Mouse (Mus musculus): Measurements from ENCODE around the gene 4930404N11Rik. TPM values are rescaled to one million over a fixed set of nuclear protein-coding genes. Genes with fewer than 3 reads are reported as not detected.

4930404N11Rik gene
- total and polyA plus RNA-seq, 3 experiments = 0.52 to 1.2 TPM; not detected in 1

- Histone ChIP-seq H3K4me1 (ENCODE audit: insufficient read depth, low read depth, low read length) (peaks cover 50% of the 10 kb centered on the region), H3K9me3 (replicated peaks) (peaks cover 8% of the 10 kb centered on the region; the same call in 1 of the 2 replicates), H3K36me3 (replicated peaks) (peaks cover 40% of the 10 kb centered on the region), H3K27me3 (ENCODE audit: insufficient read depth, low read length) (peaks cover 18% of the 10 kb centered on the region), H3K4me3 (ENCODE audit: low read depth, low read length) (peak overlapping the region; percentile 41; the same call in 1 of the 2 replicates)
- ATAC-seq (ENCODE audit: extremely low read depth, insufficient number of reproducible peaks, low FRiP score, poor library complexity, severe bottlenecking) (no peak), DNase-seq (ENCODE audit: low spot score) (no peak)
- TF ChIP-seq GATA1 (IDR thresholded peaks at IDR 0.05; ENCODE audit: borderline replicate concordance, low read length) = no peak
- no peak for TF ChIP-seq CTCF (IDR thresholded peaks at IDR 0.05; ENCODE audit: low read depth, low read length)
- no peak for TF ChIP-seq GATA2 (IDR thresholded peaks at IDR 0.05; ENCODE audit: borderline replicate concordance, low read depth, low read length)
- TF ChIP-seq POLR2AphosphoS5 (IDR thresholded peaks at IDR 0.05; ENCODE audit: insufficient replicate concordance, low read depth, low read length) = no peak
- no peak for TF ChIP-seq TAL1 (conservative IDR thresholded peaks at IDR 0.05; ENCODE audit: low read depth, low read length)
Measured at GRCm38 (mm10) chr10:81346453-81347067, 19.1 kb downstream of the 4930404N11Rik start.

- no peak for ATAC-seq (ENCODE audit: extremely low read depth, insufficient number of reproducible peaks, low FRiP score, poor library complexity, severe bottlenecking)
Measured at GRCm38 (mm10) chr10:81345162-81345534, 20.5 kb downstream of the 4930404N11Rik start.

GRCm38 (mm10) chr10:81344421-81345161 lies 21.0 kb downstream of the 4930404N11Rik start:
- no peak for DNase-seq (ENCODE audit: low spot score)
- H3K36me3 ChIP-seq (replicated peaks) = peaks cover 40% of the 10 kb centered on the region
- TF ChIP-seq GATA1 (IDR thresholded peaks at IDR 0.05; ENCODE audit: borderline replicate concordance, low read length) = no peak
- TF ChIP-seq TAL1 (conservative IDR thresholded peaks at IDR 0.05; ENCODE audit: low read depth, low read length) = no peak
- TF ChIP-seq CTCF (IDR thresholded peaks at IDR 0.05; ENCODE audit: low read depth, low read length) = no peak
- TF ChIP-seq GATA2 (IDR thresholded peaks at IDR 0.05; ENCODE audit: borderline replicate concordance, low read depth, low read length) = no peak
- no peak for TF ChIP-seq POLR2AphosphoS5 (IDR thresholded peaks at IDR 0.05; ENCODE audit: insufficient replicate concordance, low read depth, low read length)
- no peak for ATAC-seq (ENCODE audit: extremely low read depth, insufficient number of reproducible peaks, low FRiP score, poor library complexity, severe bottlenecking)
- H3K9me3 ChIP-seq (replicated peaks) = peaks cover 8% of the 10 kb centered on the region; the same call in 1 of the 2 replicates
- peaks cover 54% of the 10 kb centered on the region for H3K4me1 ChIP-seq (ENCODE audit: insufficient read depth, low read depth, low read length)
- H3K4me3 ChIP-seq (ENCODE audit: low read depth, low read length) = no peak overlapping the region
- peaks cover 18% of the 10 kb centered on the region for H3K27me3 ChIP-seq (ENCODE audit: insufficient read depth, low read length)

More at GRCm38 (mm10) chr10:81345162-81345534, 20.5 kb downstream of the 4930404N11Rik start:
- no peak for TF ChIP-seq GATA1 (IDR thresholded peaks at IDR 0.05; ENCODE audit: borderline replicate concordance, low read length)
- no peak for TF ChIP-seq GATA2 (IDR thresholded peaks at IDR 0.05; ENCODE audit: borderline replicate concordance, low read depth, low read length)
- TF ChIP-seq CTCF (IDR thresholded peaks at IDR 0.05; ENCODE audit: low read depth, low read length) = no peak
- no peak for TF ChIP-seq POLR2AphosphoS5 (IDR thresholded peaks at IDR 0.05; ENCODE audit: insufficient replicate concordance, low read depth, low read length)
- no peak for TF ChIP-seq TAL1 (conservative IDR thresholded peaks at IDR 0.05; ENCODE audit: low read depth, low read length)
- peaks cover 8% of the 10 kb centered on the region; the same call in 1 of the 2 replicates for H3K9me3 ChIP-seq (replicated peaks)
- peaks cover 18% of the 10 kb centered on the region for H3K27me3 ChIP-seq (ENCODE audit: insufficient read depth, low read length)
- H3K4me1 ChIP-seq (ENCODE audit: insufficient read depth, low read depth, low read length) = peaks cover 56% of the 10 kb centered on the region
- H3K36me3 ChIP-seq (replicated peaks) = peaks cover 40% of the 10 kb centered on the region
- no peak overlapping the region for H3K4me3 ChIP-seq (ENCODE audit: low read depth, low read length)
- no peak for DNase-seq (ENCODE audit: low spot score)

GRCm38 (mm10) chr10:81342686-81343505 lies 22.7 kb downstream of the 4930404N11Rik start, which contains the start of gene Gipc3:
TSS of gene Gipc3 (minus strand) at chr10:81343266.
- H3K4me1 ChIP-seq (ENCODE audit: insufficient read depth, low read depth, low read length) = peaks cover 41% of the 10 kb centered on the region
- peaks cover 9% of the 10 kb centered on the region; the same call in 1 of the 2 replicates for H3K9me3 ChIP-seq (replicated peaks)
- DNase-seq (ENCODE audit: low spot score) = no peak
- peaks cover 21% of the 10 kb centered on the region for H3K27me3 ChIP-seq (ENCODE audit: insufficient read depth, low read length)
- TF ChIP-seq GATA1 (IDR thresholded peaks at IDR 0.05; ENCODE audit: borderline replicate concordance, low read length) (no peak), CTCF (IDR thresholded peaks at IDR 0.05; ENCODE audit: low read depth, low read length) (no peak), TAL1 (conservative IDR thresholded peaks at IDR 0.05; ENCODE audit: low read depth, low read length) (no peak), POLR2AphosphoS5 (IDR thresholded peaks at IDR 0.05; ENCODE audit: insufficient replicate concordance, low read depth, low read length) (no peak), GATA2 (IDR thresholded peaks at IDR 0.05; ENCODE audit: borderline replicate concordance, low read depth, low read length) (no peak)
- peaks cover 29% of the 10 kb centered on the region for H3K36me3 ChIP-seq (replicated peaks)
- ATAC-seq (ENCODE audit: extremely low read depth, insufficient number of reproducible peaks, low FRiP score, poor library complexity, severe bottlenecking) = no peak
- peak within 1 kb of the TSS; percentile 50; the same call in 1 of the 2 replicates for H3K4me3 ChIP-seq (ENCODE audit: low read depth, low read length)

GRCm38 (mm10) chr10:81341333-81341949 lies 24.2 kb downstream of the 4930404N11Rik start:
- TF ChIP-seq CTCF (IDR thresholded peaks at IDR 0.05; ENCODE audit: low read depth, low read length) (peak; percentile 59; the same call in 1 of the 2 replicates), POLR2AphosphoS5 (IDR thresholded peaks at IDR 0.05; ENCODE audit: insufficient replicate concordance, low read depth, low read length) (no peak), TAL1 (conservative IDR thresholded peaks at IDR 0.05; ENCODE audit: low read depth, low read length) (no peak), GATA1 (IDR thresholded peaks at IDR 0.05; ENCODE audit: borderline replicate concordance, low read length) (no peak)
- Histone ChIP-seq H3K4me3 (ENCODE audit: low read depth, low read length) (no peak overlapping the region), H3K9me3 (replicated peaks) (peaks cover 11% of the 10 kb centered on the region; the same call in 1 of the 2 replicates), H3K27me3 (ENCODE audit: insufficient read depth, low read length) (peaks cover 36% of the 10 kb centered on the region), H3K36me3 (replicated peaks) (peaks cover 14% of the 10 kb centered on the region), H3K4me1 (ENCODE audit: insufficient read depth, low read depth, low read length) (peaks cover 31% of the 10 kb centered on the region)
- peak; percentile 59 for DNase-seq (ENCODE audit: low spot score)
- no peak for ATAC-seq (ENCODE audit: extremely low read depth, insufficient number of reproducible peaks, low FRiP score, poor library complexity, severe bottlenecking)
